Mouse (Mus musculus) intestine, embryonic 15.5 days (tissue): Measurements from ENCODE around the gene Slc5a5. TPM values are rescaled to one million over a fixed set of nuclear protein-coding genes. Genes with fewer than 3 reads are reported as not detected.

ENCODE experiments used
- ATAC-seq: fragments of 200-750 bp; cut with Nextera tagmentation; 2 replicates; pipeline ENCODE4 v1.8.0; 2017; ENCODE audit warnings: moderate TSS enrichment, moderate library complexity
- H3K27ac ChIP-seq: fragments of 300-500 bp; sonication (generic); 2 replicates; pipeline ENCODE4 v1.5.1; 2015; ENCODE audit warnings: mild to moderate bottlenecking, inconsistent platforms
- H3K27me3 ChIP-seq: fragments of 300-500 bp; sonication (generic); replicated peaks from 2 replicates; pipeline ENCODE4 v1.6.1; 2015; ENCODE audit warnings: inconsistent platforms
- H3K36me3 ChIP-seq: fragments of 300-500 bp; sonication (generic); 2 replicates; pipeline ENCODE4 v1.6.1; 2015; ENCODE audit warnings: inconsistent platforms
- H3K4me1 ChIP-seq: fragments of 300-500 bp; sonication (generic); replicated peaks from 2 replicates; pipeline ENCODE4 v1.6.1; 2015; ENCODE audit warnings: inconsistent platforms
- H3K4me2 ChIP-seq: fragments of 300-500 bp; sonication (generic); replicated peaks from 2 replicates; pipeline ENCODE4 v1.6.1; 2015; ENCODE audit warnings: mild to moderate bottlenecking, inconsistent platforms
- H3K4me3 ChIP-seq: fragments of 300-500 bp; sonication (generic); replicated peaks from 2 replicates; pipeline ENCODE4 v1.5.1; 2015; ENCODE audit warnings: inconsistent platforms
- H3K9ac ChIP-seq: fragments of 300-500 bp; sonication (generic); 2 replicates; pipeline ENCODE4 v1.6.1; 2015; ENCODE audit warnings: inconsistent platforms
- H3K9me3 ChIP-seq: fragments of 300-500 bp; sonication (generic); 2 replicates; pipeline ENCODE4 v1.6.1; 2016; ENCODE audit warnings: inconsistent platforms
- WGBS: fragments of 180-500 bp; shearing (Covaris S2); methylation state at CpG from one replicate; pipeline ENCODE4 v1.1.7; 2015; 5-methylcytosine and 5-hydroxymethylcytosine counted together
- polyA plus RNA-seq: library from polyadenylated mRNA; unstranded; fragments of >200 nt; fragmentation: Nextera tagmentation; extraction: Ambion mirVana; gene quantifications from 2 replicates; pipeline ENCODE4 v1.2.1, GENCODE M21; 2015

The Slc5a5 gene
- polyA plus RNA-seq, 1 experiment from 2014 or later = 0.40 TPM

DNA sequence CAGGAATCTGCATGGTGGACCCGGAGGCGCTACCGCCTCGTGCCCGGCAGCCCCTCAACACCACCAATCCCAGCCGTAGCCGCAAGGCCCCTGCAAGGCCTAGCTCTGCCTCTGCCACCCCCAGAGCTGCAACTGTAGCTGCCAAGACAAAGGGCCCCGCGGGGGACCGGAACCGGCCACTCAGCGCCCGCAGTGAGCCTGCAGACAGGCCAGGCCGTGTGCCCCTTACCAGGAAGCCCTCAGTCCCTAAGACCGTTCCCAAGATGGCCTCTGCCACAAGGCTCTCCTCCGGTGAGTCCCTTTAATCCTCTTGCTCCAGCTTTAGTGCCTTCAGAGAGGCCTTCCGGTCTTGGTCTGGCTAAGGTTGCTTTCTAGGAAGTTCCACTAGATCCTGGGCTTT lies 22.1 kb upstream of the Slc5a5 start:
- Histone ChIP-seq H3K27ac (no peak overlapping the region), H3K9ac (no peak overlapping the region), H3K27me3 (no peaks in the 10 kb centered on the region), H3K9me3 (no peaks in the 10 kb centered on the region), H3K4me3 (no peak overlapping the region), H3K36me3 (peaks cover 53% of the 10 kb centered on the region), H3K4me1 (no peaks in the 10 kb centered on the region), H3K4me2 (no peak overlapping the region)
- 90% methylated on average over 17 of the region's 17 CpGs for WGBS
- ATAC-seq = no peak

DNA sequence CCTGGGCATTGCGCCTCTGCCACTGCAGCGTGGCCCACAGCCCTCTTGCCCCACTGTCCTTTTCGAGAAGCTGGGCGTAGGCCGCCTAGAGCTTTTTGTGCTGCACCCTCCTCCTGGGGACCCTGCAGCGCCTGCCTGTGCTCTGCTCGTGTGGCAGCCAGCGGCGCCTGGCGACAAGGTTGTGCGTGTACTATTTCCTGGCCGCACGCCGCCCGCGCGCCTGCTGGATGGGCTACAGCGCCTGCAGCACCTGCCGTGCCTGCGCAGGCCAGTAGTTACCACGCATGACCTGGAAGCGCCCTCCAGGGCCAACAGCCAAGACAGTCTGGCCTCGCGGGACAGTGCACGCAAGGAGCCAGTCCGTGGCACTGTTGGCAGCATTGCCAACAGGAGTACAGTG lies 21.0 kb upstream of the Slc5a5 start:
- no peak overlapping the region for H3K9ac ChIP-seq
- H3K27ac ChIP-seq = no peak overlapping the region
- no peaks in the 10 kb centered on the region for H3K9me3 ChIP-seq
- H3K4me3 ChIP-seq = no peak overlapping the region
- H3K27me3 ChIP-seq = no peaks in the 10 kb centered on the region
- WGBS = 93% methylated on average over 26 of the region's 26 CpGs
- H3K4me2 ChIP-seq = no peak overlapping the region
- no peak; the same call in 1 of the 2 replicates for ATAC-seq
- H3K4me1 ChIP-seq = no peaks in the 10 kb centered on the region
- peaks cover 52% of the 10 kb centered on the region for H3K36me3 ChIP-seq

DNA sequence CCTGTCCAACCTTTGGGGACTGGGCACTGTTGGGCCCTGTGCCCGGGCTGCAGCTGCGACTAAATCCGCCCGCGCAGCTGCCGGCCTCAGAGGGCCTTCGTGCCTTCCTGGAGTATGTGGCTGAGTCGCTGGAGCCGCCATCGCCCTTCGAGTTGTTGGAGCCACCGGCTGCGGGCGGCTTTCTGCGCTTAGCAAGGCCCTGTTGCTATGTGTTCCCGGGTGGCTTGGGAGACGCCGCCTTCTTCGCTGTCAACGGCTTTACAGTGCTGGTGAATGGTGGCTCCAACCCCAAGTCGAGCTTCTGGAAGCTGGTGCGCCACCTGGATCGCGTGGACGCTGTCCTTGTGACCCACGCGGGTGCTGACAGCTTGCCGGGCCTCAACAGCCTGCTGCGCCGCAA lies 20.4 kb upstream of the Slc5a5 start:
- H3K9me3 ChIP-seq = no peaks in the 10 kb centered on the region
- H3K9ac ChIP-seq = no peak overlapping the region
- no peak overlapping the region for H3K27ac ChIP-seq
- H3K4me3 ChIP-seq = no peak overlapping the region
- no peak for ATAC-seq
- H3K4me2 ChIP-seq = no peak overlapping the region
- H3K36me3 ChIP-seq = peaks cover 49% of the 10 kb centered on the region
- no peaks in the 10 kb centered on the region for H3K27me3 ChIP-seq
- no peaks in the 10 kb centered on the region for H3K4me1 ChIP-seq
- 92% methylated on average over 30 of the region's 30 CpGs for WGBS

DNA sequence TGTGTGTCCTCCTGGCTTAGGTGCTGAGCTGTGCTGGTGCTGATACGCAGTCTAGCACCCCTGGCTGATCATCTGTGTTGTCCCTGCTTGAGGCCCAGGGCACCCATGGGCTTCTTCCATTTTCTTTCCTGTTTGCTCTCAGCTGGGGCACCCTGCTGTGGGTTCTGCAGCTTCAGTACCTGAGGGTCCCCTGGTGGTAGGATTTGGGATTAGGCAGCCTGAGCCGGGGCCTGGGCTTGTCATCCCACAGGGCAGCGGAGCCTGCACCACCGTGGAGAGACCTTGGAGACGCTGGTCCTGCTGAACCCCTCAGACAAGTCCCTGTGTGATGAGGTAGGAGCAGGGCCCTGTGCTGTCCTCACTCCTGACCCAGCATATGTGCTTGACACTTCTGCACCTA lies 19.0 kb upstream of the Slc5a5 start:
- Histone ChIP-seq H3K36me3 (peaks cover 40% of the 10 kb centered on the region), H3K4me1 (peaks cover 5% of the 10 kb centered on the region), H3K4me3 (no peak overlapping the region), H3K9ac (no peak overlapping the region), H3K9me3 (no peaks in the 10 kb centered on the region), H3K27me3 (no peaks in the 10 kb centered on the region), H3K4me2 (no peak overlapping the region), H3K27ac (no peak overlapping the region)
- WGBS = 80% methylated on average over 5 of the region's 5 CpGs
- ATAC-seq = no peak

DNA sequence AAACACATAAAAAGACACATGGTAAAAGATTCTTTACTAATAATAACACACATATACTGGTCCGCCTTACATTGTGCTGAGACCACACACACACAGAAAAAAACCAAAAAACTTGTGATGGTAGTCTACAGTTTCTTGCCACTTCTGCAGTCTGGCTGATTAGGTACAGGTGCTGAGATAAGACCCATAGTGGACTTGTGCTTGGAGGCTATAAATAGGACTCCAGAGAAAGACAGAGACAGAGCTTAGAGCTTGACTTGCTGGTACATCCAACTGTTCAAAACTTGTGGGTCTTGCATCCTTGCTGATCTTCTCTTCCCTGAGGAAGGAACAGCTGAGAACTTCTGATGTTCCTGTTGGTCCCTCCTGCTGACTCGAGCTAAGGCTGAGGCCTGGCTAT lies 15.0 kb upstream of the Slc5a5 start:
- no peak overlapping the region for H3K4me2 ChIP-seq

DNA sequence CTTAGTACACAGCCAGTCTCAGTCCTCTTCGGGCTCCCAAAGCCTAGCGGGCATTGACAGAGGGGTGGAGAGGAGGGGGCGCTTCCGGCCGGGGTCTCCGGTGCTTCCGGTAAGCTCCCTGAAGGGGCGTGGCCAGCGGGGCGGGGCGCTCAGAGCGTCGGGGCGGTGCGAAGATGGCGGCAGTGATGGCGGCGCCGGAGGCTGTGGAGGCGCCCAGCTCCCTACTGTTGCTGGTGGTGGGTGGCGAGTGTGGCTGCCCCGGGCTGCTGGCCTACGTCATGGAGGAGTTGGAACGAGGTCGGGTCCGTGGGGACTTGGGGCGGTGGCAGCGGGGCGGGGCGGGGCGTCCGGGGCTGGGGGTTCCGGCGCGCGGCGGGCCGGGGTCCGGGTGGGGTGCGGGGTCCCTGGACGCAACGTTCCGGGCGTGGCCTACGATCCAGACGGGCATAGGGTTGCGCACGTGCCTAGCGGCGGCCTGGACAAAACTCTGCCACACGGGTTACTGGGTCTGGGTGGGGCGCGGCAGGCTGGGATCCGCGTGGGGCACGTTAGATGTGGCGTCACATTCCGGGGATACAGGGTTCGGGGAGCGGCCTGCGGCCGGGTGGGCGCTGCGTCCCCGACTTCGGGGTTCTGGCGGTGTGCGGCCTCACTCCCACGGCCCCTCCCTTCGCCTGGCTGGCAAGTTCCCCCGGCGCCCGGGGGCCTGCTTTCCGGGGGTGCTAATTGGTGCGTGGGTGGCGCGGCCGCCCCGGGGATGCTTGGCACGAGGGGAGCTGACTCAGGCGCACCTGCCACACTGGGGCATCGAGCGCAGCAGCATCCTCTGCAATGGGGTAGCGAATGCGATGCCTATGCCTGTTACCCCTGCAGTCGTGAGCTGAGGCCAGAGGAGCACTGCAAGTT lies 13.5 kb upstream of the Slc5a5 start, which contains the start of gene Map1s:
TSS of gene Map1s (plus strand) at position 102 of the 906 bp plus-strand sequence.
- ATAC-seq = peak; percentile 94
- WGBS = under 1% methylated on average over 84 of the region's 86 CpGs
- no peaks in the 10 kb centered on the region for H3K36me3 ChIP-seq
- H3K4me2 ChIP-seq = peak within 1 kb of the TSS; percentile 94
- peak within 1 kb of the TSS; percentile 92 for H3K9ac ChIP-seq
- peaks cover 10% of the 10 kb centered on the region for H3K4me1 ChIP-seq
- peak within 1 kb of the TSS; percentile 87 for H3K27ac ChIP-seq
- H3K4me3 ChIP-seq = peak within 1 kb of the TSS; percentile 87
- H3K27me3 ChIP-seq = peaks cover 5% of the 10 kb centered on the region
- no peaks in the 10 kb centered on the region for H3K9me3 ChIP-seq

More for the DNA sequence above, 15.0 kb upstream of the Slc5a5 start:
- H3K4me3 ChIP-seq = no peak overlapping the region
- H3K4me1 ChIP-seq = peaks cover 10% of the 10 kb centered on the region
- no peaks in the 10 kb centered on the region for H3K9me3 ChIP-seq
- H3K36me3 ChIP-seq = peaks cover 7% of the 10 kb centered on the region; the same call in 1 of the 2 replicates
- no peak for ATAC-seq
- H3K27me3 ChIP-seq = peaks cover 5% of the 10 kb centered on the region
- H3K9ac ChIP-seq = no peak overlapping the region
- WGBS = 83% methylated on average over 2 of the region's 2 CpGs
- H3K27ac ChIP-seq = no peak overlapping the region

DNA sequence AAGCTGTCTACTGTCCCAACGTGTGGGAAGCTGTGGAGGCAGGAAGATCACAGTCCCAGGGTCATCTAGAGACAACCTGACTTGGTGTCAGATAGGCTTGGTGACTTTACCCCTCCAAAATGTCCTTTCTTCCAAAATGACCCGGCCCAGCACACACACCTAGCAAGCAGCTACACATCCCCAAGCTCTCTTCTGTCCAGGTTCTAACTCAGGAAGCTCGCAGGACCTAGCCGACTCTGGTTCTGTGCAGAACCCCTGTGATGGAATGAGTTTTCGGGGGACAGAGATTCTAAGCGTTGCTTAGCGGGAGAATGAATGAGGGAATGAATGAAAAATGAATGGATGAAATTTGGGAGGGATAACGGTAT lies 12.9 kb upstream of the Slc5a5 start:
- Histone ChIP-seq H3K4me2 (peak overlapping the region; percentile 94), H3K4me1 (peaks cover 10% of the 10 kb centered on the region), H3K9ac (peak overlapping the region; percentile 92), H3K9me3 (no peaks in the 10 kb centered on the region), H3K36me3 (no peaks in the 10 kb centered on the region), H3K4me3 (peak overlapping the region; percentile 87), H3K27me3 (peaks cover 5% of the 10 kb centered on the region), H3K27ac (peak overlapping the region; percentile 87; the same call in 1 of the 2 replicates)
- 0 out of 2 replicates have a peak, but pooled peaks have one; percentile 4 for ATAC-seq
- 16% methylated on average over 8 of the region's 8 CpGs for WGBS

DNA sequence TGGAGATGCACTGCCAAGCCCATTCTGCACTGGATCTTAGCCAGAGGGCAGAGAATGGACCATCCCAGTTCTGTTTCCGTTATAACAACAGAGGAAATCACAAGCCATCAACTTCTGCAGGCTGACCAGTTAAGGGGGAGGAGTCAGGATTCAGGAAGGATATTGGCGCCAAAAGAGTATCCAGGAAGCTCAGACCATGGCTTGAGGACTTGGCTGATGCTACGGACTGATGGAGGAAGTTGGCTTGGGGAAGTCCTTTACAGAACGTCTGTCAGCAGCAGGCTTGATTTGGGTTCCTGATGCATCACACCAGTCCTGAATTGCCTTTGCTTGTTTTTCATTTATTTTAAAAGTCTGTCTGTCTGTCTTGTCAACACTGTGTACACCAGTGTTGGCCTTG lies 12.0 kb upstream of the Slc5a5 start:
- Histone ChIP-seq H3K27ac (no peak overlapping the region), H3K9me3 (no peaks in the 10 kb centered on the region), H3K27me3 (peaks cover 5% of the 10 kb centered on the region), H3K4me1 (peaks cover 10% of the 10 kb centered on the region), H3K36me3 (no peaks in the 10 kb centered on the region), H3K4me3 (no peak overlapping the region), H3K9ac (no peak overlapping the region), H3K4me2 (no peak overlapping the region)
- 46% methylated on average over 4 of the region's 4 CpGs for WGBS
- no peak for ATAC-seq

DNA sequence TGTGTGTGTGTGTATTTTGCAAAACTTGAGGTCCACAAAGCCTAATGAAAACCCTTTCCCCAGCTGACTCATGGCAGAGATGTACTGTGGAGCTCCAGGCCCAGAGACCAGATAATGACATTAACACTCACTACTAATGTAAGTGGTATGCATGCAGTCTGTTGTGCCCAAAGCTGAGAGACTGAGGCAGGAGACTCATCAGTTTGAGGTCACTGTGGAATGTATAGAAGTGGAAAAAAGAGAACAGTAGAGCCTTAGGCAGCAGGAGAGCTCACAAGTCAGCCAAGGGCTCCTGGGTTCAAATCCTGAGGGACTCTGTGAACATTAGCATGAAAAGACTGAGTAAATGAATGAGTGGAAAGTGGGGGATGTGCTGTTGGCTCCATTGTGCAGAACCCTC lies 11.0 kb upstream of the Slc5a5 start:
- H3K27ac ChIP-seq = no peak overlapping the region
- H3K4me1 ChIP-seq = peaks cover 13% of the 10 kb centered on the region
- H3K36me3 ChIP-seq = no peaks in the 10 kb centered on the region
- H3K4me3 ChIP-seq = no peak overlapping the region
- no peak overlapping the region for H3K4me2 ChIP-seq
- H3K9ac ChIP-seq = no peak overlapping the region
- no peak for ATAC-seq
- peaks cover 5% of the 10 kb centered on the region for H3K27me3 ChIP-seq
- H3K9me3 ChIP-seq = no peaks in the 10 kb centered on the region

DNA sequence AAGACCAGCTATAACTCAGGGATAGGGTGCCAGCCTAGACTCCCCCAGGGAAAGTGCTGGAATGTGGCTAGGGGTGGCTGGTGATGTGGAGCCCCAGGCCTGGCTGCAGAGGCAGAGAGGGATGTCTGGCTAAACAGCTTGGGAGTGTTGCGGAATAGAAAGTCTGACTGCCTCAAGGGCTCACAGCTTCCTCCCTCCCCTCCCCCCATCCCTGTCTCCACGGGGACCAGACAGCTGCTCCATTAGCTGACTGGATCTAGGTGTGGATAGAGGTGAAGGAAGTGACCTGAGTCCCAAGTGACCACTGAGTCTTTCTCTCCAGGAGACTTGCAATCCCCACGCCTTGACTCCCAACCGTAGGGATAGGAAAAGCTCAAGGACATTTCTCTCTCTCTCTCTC lies 10.6 kb upstream of the Slc5a5 start:
- Histone ChIP-seq H3K36me3 (no peaks in the 10 kb centered on the region), H3K4me2 (no peak overlapping the region), H3K4me3 (no peak overlapping the region), H3K27me3 (peaks cover 5% of the 10 kb centered on the region), H3K9ac (no peak overlapping the region), H3K27ac (no peak overlapping the region), H3K4me1 (peaks cover 18% of the 10 kb centered on the region), H3K9me3 (no peaks in the 10 kb centered on the region)
- WGBS = 44% methylated on average over 4 of the region's 4 CpGs
- no peak for ATAC-seq

DNA sequence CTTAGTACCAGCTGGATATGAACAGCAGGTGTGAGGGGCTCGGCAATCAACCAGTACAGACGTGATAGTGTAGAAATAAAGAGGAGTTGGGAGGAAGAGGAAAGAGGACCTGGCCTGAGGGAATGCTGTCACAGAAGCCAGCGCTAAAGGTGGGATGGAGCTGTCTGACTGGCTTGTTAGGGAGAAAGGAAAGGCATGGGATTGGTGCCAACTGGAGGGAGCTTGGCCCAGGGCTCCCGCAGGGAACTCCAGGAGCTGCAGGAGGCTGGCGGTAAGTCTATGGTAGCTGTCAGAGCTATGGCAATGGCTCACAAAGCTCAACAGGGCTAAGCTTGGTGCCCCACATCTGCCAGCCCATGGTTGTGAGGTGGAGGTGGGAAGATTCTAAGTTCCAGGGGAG lies 9.7 kb upstream of the Slc5a5 start:
- no peak overlapping the region for H3K27ac ChIP-seq
- WGBS = 41% methylated on average over 5 of the region's 5 CpGs
- ATAC-seq = no peak
- H3K36me3 ChIP-seq = no peaks in the 10 kb centered on the region
- no peak overlapping the region for H3K9ac ChIP-seq
- no peak overlapping the region for H3K4me2 ChIP-seq
- H3K27me3 ChIP-seq = peaks cover 5% of the 10 kb centered on the region
- H3K4me3 ChIP-seq = no peak overlapping the region
- no peaks in the 10 kb centered on the region for H3K9me3 ChIP-seq
- H3K4me1 ChIP-seq = peaks cover 18% of the 10 kb centered on the region

DNA sequence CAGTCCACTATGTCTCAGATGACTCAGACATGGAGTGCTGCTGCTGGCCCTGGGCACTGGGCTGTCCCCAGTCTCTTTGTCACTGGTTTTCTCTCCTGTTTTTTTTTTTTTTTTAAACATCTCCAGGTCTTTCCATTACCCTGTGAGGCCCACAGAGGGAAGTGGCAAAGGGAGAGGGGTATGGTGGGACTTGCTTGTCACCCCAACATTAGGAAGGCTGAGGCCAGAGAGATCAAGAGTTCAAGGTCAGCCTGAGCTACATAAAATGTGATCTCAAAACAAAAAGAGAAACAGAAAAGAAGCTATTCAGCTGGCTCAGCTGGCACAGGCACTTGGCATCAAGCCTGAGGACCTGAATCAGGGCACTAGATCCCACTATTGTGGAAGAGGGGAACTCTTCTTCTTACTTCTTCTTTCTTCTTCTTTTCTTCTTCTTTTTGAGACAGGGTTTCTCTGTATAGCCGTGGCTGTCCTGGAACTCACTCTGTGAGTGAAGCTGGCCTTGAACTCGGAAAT lies 8.4 kb upstream of the Slc5a5 start:
- Histone ChIP-seq H3K4me1 (peaks cover 16% of the 10 kb centered on the region; the same call in 1 of the 2 replicates), H3K4me3 (no peak overlapping the region), H3K4me2 (no peak overlapping the region), H3K27ac (no peak overlapping the region), H3K27me3 (peaks cover 5% of the 10 kb centered on the region), H3K9me3 (no peaks in the 10 kb centered on the region), H3K9ac (no peak overlapping the region), H3K36me3 (no peaks in the 10 kb centered on the region)
- no peak for ATAC-seq
- WGBS = 82% methylated on average over 2 of the region's 2 CpGs

DNA sequence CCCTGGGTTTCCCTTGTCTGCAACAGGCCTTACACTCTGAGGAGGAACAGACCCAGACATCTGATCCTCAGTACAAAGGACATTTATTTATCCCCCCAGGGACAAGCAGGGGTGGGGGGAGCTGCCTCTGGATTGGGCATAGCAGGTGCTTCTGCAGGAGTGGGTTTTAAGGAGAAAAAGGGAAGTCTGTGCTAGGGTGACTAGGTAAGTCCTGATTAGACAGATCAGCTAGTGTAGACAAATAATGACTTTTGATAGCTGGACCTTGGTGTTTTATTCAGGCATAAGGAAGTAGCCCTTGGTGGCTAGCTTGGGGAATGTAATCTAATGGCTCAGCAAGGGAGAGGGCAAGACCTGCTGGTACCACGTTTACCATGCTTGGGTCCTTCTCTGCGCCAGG lies 6.7 kb upstream of the Slc5a5 start:
- peaks cover 16% of the 10 kb centered on the region for H3K36me3 ChIP-seq
- H3K9ac ChIP-seq = no peak overlapping the region
- H3K4me2 ChIP-seq = no peak overlapping the region
- H3K4me3 ChIP-seq = no peak overlapping the region
- H3K9me3 ChIP-seq = no peaks in the 10 kb centered on the region
- H3K4me1 ChIP-seq = peaks cover 11% of the 10 kb centered on the region; the same call in 1 of the 2 replicates
- ATAC-seq = no peak
- H3K27ac ChIP-seq = no peak overlapping the region
- 87% methylated on average over 2 of the region's 2 CpGs for WGBS
- H3K27me3 ChIP-seq = peaks cover 3% of the 10 kb centered on the region
